Mouse (Mus musculus) heart, embryonic 16.5 days (tissue): ENCODE data around the gene Calhm3. TPM values are rescaled to one million over a fixed set of nuclear protein-coding genes. Genes with fewer than 3 reads are reported as not detected.
A peak's percentile ranks its signal among the peaks of the same experiment; 100 is the strongest.
"Not testable (repeated sequence)": the region's sequence is repeated elsewhere in the genome, so short reads cannot be mapped to it uniquely, and the experiment has no call there.

Experiments used
- ATAC-seq: fragments of 200-750 bp; cut with Nextera tagmentation; replicated peaks from 2 replicates; pipeline ENCODE4 v1.8.0; 2017; ENCODE audit warnings: moderate number of reproducible peaks; ENCODE audit not compliant: insufficient read depth, low FRiP score; ENCODE audit errors: extremely low read depth
- H3K27ac ChIP-seq: fragments of 300-500 bp; sonication (generic); 2 replicates; pipeline ENCODE4 v1.5.1; 2014; ENCODE audit warnings: mild to moderate bottlenecking, low read length, control low read depth, moderate library complexity
- H3K27me3 ChIP-seq: fragments of 300-500 bp; sonication (generic); 2 replicates; pipeline ENCODE4 v1.6.1; 2014; ENCODE audit warnings: low read length, mixed read lengths; ENCODE audit not compliant: control insufficient read depth, insufficient read depth
- H3K36me3 ChIP-seq: fragments of 300-500 bp; sonication (generic); 2 replicates; pipeline ENCODE4 v1.6.1; 2014; ENCODE audit not compliant: control insufficient read depth, insufficient read depth
- H3K4me1 ChIP-seq: fragments of 300-500 bp; sonication (generic); 2 replicates; pipeline ENCODE4 v1.6.1; 2014; ENCODE audit warnings: low read length, mixed read lengths; ENCODE audit not compliant: control insufficient read depth, insufficient read depth
- H3K4me2 ChIP-seq: fragments of 300-500 bp; sonication (generic); 2 replicates; pipeline ENCODE4 v1.6.1; 2014; ENCODE audit warnings: low read depth, mild to moderate bottlenecking, control low read depth, low read length
- H3K4me3 ChIP-seq: fragments of 300-500 bp; sonication (generic); 2 replicates; pipeline ENCODE4 v1.5.1; 2014; ENCODE audit warnings: mild to moderate bottlenecking, control low read depth, low read length
- H3K9ac ChIP-seq: fragments of 300-500 bp; sonication (generic); 2 replicates; pipeline ENCODE4 v1.6.1; 2014; ENCODE audit warnings: low read length, control low read depth
- H3K9me3 ChIP-seq: fragments of 300-500 bp; sonication (generic); replicated peaks from 2 replicates; pipeline ENCODE4 v1.6.1; 2016; ENCODE audit warnings: low read length; ENCODE audit not compliant: control insufficient read depth
- WGBS: fragments of 180-500 bp; shearing (Covaris S2); extraction: QIAGEN DNeasy Blood & Tissue Kit; methylation state at CpG from one replicate; pipeline ENCODE4 v1.1.7; 2014; 5-methylcytosine and 5-hydroxymethylcytosine counted together
- polyA plus RNA-seq: library from polyadenylated mRNA; unstranded; fragments of >200 nt; fragmentation: Nextera tagmentation; extraction: Ambion mirVana; gene quantifications from 2 replicates; pipeline ENCODE4 v1.2.1, GENCODE M21; 2015

Gene Calhm3
- polyA plus RNA-seq, 1 experiment from 2014 or later = not detected

GRCm38 (mm10) chr19:47152062-47152369 lies 5.5 kb downstream of the Calhm3 start:
- Histone ChIP-seq H3K27ac (no peak overlapping the region), H3K9me3 (no peaks in the 10 kb centered on the region), H3K27me3 (0 out of 2 replicates have a peak, but pooled peaks cover 2% of the 10 kb centered on the region), H3K4me1 (peaks cover 3% of the 10 kb centered on the region; the same call in 1 of the 2 replicates), H3K36me3 (no peaks in the 10 kb centered on the region), H3K9ac (no peak overlapping the region), H3K4me3 (peak overlapping the region; percentile 33; the same call in 1 of the 2 replicates), H3K4me2 (peak overlapping the region; percentile 60)
- WGBS = 63% methylated on average over 12 of the region's 12 CpGs
- ATAC-seq = no peak

DNA sequence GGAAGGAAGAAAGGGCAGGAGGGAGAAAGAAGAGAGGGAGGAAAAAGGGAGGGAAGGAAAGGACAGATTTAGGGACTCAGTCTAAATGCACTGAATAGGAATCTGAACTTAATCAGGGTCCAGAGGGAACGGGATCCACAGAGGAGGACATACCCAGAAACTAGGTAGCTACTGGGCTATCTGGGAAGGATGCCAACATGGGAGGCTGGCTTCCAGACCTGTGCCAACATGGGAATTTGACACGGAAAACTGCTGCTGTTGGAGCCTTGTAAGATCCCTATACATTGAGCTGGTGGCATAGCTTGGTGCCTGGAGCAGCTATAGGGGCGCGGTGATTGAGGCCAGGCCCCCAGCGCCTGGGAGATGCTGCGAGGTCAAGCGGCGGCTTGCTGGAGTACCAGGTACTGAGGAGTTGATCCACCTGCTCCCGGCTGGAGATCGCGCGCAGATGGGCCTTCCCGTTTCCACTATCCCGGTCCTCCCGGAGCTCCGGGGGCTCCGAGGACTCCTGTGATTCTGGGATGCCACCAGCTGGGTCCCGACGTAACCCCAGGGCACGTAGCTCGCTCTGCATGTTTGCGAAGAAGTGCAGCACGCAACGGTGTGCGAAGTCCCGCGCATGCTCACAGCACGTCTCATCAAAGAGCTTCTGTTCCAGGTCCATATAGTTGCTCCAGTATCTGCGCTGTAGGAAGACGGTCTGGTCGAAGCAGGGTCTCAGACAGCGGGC lies 6.1 kb downstream of the Calhm3 start:
- Histone ChIP-seq H3K27ac (no peak overlapping the region), H3K9me3 (no peaks in the 10 kb centered on the region), H3K4me2 (peak overlapping the region; percentile 60), H3K4me1 (peaks cover 3% of the 10 kb centered on the region; the same call in 1 of the 2 replicates), H3K9ac (peak overlapping the region; percentile 50; the same call in 1 of the 2 replicates), H3K27me3 (0 out of 2 replicates have a peak, but pooled peaks cover 2% of the 10 kb centered on the region), H3K36me3 (no peaks in the 10 kb centered on the region), H3K4me3 (peak overlapping the region; percentile 33)
- WGBS = 23% methylated on average over 32 of the region's 32 CpGs
- no peak for ATAC-seq

GRCm38 (mm10) chr19:47149854-47150253 lies 7.7 kb downstream of the Calhm3 start:
- H3K9ac ChIP-seq = no peak overlapping the region
- H3K4me1 ChIP-seq = peaks cover 3% of the 10 kb centered on the region; the same call in 1 of the 2 replicates
- H3K4me3 ChIP-seq = no peak overlapping the region
- H3K27me3 ChIP-seq = 0 out of 2 replicates have a peak, but pooled peaks cover 2% of the 10 kb centered on the region
- no peak overlapping the region for H3K27ac ChIP-seq
- no peaks in the 10 kb centered on the region for H3K36me3 ChIP-seq
- no peaks in the 10 kb centered on the region for H3K9me3 ChIP-seq
- no peak for ATAC-seq
- WGBS = 49% methylated on average over 4 of the region's 4 CpGs
- H3K4me2 ChIP-seq = no peak overlapping the region

DNA sequence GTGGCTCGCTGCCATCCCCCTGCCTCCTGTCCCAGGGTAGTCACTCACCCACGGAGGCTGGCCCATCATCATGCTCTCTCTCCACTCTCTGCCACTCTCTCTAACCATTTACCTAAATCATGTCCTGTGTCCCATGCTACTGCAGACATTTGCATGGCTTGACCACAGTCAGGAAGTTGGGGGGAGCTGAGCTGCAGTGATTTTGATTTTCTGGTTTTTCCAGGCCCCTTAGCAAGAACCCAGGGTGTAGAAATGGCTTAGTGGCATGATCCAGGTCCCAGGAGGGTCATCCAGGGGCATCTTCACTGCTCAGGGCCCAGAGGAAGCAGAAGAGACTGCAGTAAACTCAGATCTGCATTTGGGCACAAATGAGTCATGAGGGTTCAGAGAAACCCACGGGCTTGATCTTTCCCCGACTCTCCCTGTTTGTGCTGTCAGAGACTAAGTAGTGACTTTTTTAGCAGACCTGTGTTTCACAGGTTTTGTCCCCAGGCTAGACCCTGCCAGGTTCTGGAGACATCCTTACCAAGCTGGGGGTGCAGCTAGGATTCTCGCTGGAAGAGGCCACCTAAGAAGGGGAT lies 9.2 kb downstream of the Calhm3 start:
- Histone ChIP-seq H3K27me3 (0 out of 2 replicates have a peak, but pooled peaks cover 2% of the 10 kb centered on the region), H3K4me1 (peaks cover 3% of the 10 kb centered on the region; the same call in 1 of the 2 replicates), H3K27ac (no peak overlapping the region), H3K4me2 (no peak overlapping the region), H3K36me3 (no peaks in the 10 kb centered on the region), H3K9me3 (no peaks in the 10 kb centered on the region), H3K4me3 (no peak overlapping the region), H3K9ac (no peak overlapping the region)
- ATAC-seq = no peak
- 70% methylated on average over 5 of the region's 5 CpGs for WGBS

DNA sequence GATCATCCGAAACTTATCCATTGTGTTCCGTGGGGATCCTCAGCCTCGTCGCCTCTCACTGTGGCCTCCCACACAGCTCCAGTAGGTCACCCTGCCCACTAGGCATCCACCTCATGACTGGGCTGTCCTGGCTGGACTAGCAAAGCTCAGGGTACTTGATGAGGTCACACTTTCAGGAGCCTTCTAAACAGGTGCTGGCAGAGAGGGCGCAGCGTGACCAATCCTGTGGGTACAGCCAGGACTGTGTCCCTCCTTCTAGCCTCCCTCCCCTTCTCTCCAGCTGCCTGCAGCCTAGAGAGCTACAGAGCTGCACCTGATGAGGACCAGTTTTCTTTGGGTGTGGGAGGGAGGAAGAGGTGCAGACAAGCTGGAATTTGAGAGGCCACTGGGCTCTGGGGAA lies 13.4 kb downstream of the Calhm3 start, which contains the start of gene Calhm1:
Gene Calhm1, minus strand, starts transcription at position 101 of the 400 bp plus-strand sequence.
- no peaks in the 10 kb centered on the region for H3K9me3 ChIP-seq

DNA sequence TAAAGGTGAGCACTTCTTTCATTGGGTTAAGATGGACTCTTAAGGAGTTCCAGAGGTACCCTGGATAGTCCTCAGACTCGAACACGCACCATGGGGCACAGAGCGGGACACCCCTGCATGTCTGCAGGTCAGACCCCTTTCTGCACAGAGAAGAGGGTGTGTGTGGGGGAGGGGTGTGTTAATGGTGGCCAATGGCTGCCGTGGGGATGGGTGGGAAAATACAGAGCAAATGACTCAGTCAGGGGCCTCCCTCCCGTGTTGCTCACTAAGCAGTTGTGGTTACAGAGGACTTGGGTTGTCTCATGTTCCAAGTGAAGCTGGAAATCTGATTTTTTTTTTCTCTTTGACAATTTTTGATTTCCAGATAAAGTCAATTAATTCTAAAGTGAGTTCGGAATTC lies 15.1 kb downstream of the Calhm3 start:
- H3K4me1 ChIP-seq = peaks cover 9% of the 10 kb centered on the region
- no peak overlapping the region for H3K4me2 ChIP-seq
- no peak overlapping the region for H3K4me3 ChIP-seq
- no peak for ATAC-seq
- no peaks in the 10 kb centered on the region for H3K36me3 ChIP-seq
- H3K9me3 ChIP-seq = no peaks in the 10 kb centered on the region
- no peak overlapping the region for H3K9ac ChIP-seq
- H3K27ac ChIP-seq = no peak overlapping the region
- no peaks in the 10 kb centered on the region; the same call in 1 of the 2 replicates for H3K27me3 ChIP-seq
- WGBS = 73% methylated on average over 6 of the region's 6 CpGs

More for the DNA sequence above, 13.4 kb downstream of the Calhm3 start, which contains the start of gene Calhm1:
- ATAC-seq = no peak
- H3K4me3 ChIP-seq = no peak within 1 kb of the TSS
- H3K27ac ChIP-seq = no peak within 1 kb of the TSS
- H3K9ac ChIP-seq = no peak within 1 kb of the TSS
- WGBS = 82% methylated on average over 6 of the region's 6 CpGs
- H3K36me3 ChIP-seq = no peaks in the 10 kb centered on the region
- H3K4me2 ChIP-seq = no peak within 1 kb of the TSS
- no peaks in the 10 kb centered on the region for H3K4me1 ChIP-seq
- H3K27me3 ChIP-seq = no peaks in the 10 kb centered on the region; the same call in 1 of the 2 replicates

GRCm38 (mm10) chr19:47139611-47140010 lies 18.0 kb downstream of the Calhm3 start:
- H3K4me1 ChIP-seq = peaks cover 19% of the 10 kb centered on the region
- ATAC-seq, H3K9ac ChIP-seq, H3K4me2 ChIP-seq, H3K27me3 ChIP-seq, H3K4me3 ChIP-seq, H3K9me3 ChIP-seq, H3K27ac ChIP-seq, H3K36me3 ChIP-seq: not testable (repeated sequence)
- 36% methylated on average over 7 of the region's 7 CpGs for WGBS

GRCm38 (mm10) chr19:47137771-47138421 lies 19.7 kb downstream of the Calhm3 start, which contains the start of gene Calhm2:
Gene Calhm2 (minus strand): TSS chr19:47138294.
- Histone ChIP-seq H3K9me3 (no peaks in the 10 kb centered on the region), H3K4me2 (peak within 1 kb of the TSS; percentile 82), H3K9ac (peak within 1 kb of the TSS; percentile 86), H3K4me1 (peaks cover 19% of the 10 kb centered on the region), H3K27me3 (no peaks in the 10 kb centered on the region; the same call in 1 of the 2 replicates), H3K4me3 (peak within 1 kb of the TSS; percentile 59), H3K27ac (peak within 1 kb of the TSS; percentile 85), H3K36me3 (peaks cover 4% of the 10 kb centered on the region)
- WGBS = 2% methylated on average over 28 of the region's 28 CpGs
- ATAC-seq = peak; percentile 71
